In the genomic region with DNA sequence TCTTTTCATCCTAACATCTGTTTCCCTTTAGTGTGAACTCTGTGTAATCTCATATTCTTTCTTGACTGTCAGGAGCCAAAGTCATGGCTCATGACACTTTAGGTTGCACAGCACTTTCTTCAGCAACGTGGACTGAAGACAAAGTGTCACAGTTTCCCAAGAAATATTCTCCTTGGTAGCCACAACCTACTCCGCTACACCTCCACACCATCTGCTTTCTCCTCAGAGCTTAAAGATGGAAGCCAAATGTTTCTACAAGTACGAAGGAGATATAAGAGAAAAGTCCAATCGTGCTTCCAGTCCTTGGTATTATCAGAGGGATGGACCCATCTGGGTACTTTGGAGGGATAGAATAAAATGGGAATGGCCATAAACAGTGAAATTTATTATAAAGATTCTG, we compare ENCODE assay signal across 35 mouse cellular contexts. TPM values are rescaled to one million over a fixed set of nuclear protein-coding genes. Genes with fewer than 3 reads are reported as not detected.
DNase-seq lines count a peak whose midpoint lies in the region; ATAC-seq lines count a peak whose summit lies in the region.
"Had no signal": no experiment of that assay in that cellular context is flagged by ENCODE, and none has a peak within 500 bp of the region (broad histone marks: within the 10 kb centered on the region; RNA-seq: fewer than 3 reads in every experiment).

No protein-coding gene starts in this region.

- H3K27me3 ChIP-seq in embryonic facial prominence, embryonic 14.5 days (replicated peaks; ENCODE audit: control insufficient read depth, insufficient read depth, low read length): no peaks in the 10 kb centered on the region
- H3K27me3 ChIP-seq: embryonic facial prominence, embryonic 13.5 days; forebrain, embryonic 12.5 days; heart, embryonic 15.5 days; limb, embryonic 15.5 days; liver, embryonic 13.5 days had no signal

- ATAC-seq in frontal cortex, adult (ENCODE audit: low TSS enrichment): peak; percentile 97
- ATAC-seq in embryonic facial prominence, embryonic 14.5 days (ENCODE audit: low read depth): no peak
- ATAC-seq: CD4-positive, CD25-positive, alpha-beta regulatory T cell, adult 4 months; forebrain, postnatal 0 days; intestine, embryonic 16.5 days had no signal

- no peak overlapping the region for H3K27ac ChIP-seq in embryonic facial prominence, embryonic 14.5 days (replicated peaks; ENCODE audit: low read depth, low read length)
- H3K27ac ChIP-seq: embryonic facial prominence, embryonic 13.5 days; forebrain, embryonic 12.5 days; heart, embryonic 10.5 days; heart, embryonic 15.5 days; left cerebral cortex, adult 2 months; limb, embryonic 10.5 days; limb, embryonic 15.5 days; liver, embryonic 13.5 days; macrophage; stomach, postnatal 0 days had no signal

- no peak for DNase-seq in frontal cortex, postnatal 14 days (ENCODE audit: low spot score in 2 of 2)
- DNase-seq in right cerebral cortex, adult 18-20 months: peak; percentile 64
- no peak for DNase-seq in right cerebral cortex, postnatal 10 days (ENCODE audit: low spot score in 2 of 2)
- DNase-seq in embryonic facial prominence, embryonic 14.5 days (ENCODE audit: low spot score): peak; percentile 17
- DNase-seq in heart, adult 11 months: no peak
- DNase-seq in lung, adult 18-20 months: no peak
- DNase-seq: adrenal gland, postnatal 14 days; cerebellum, adult 11-12 months; cerebellum, adult 9-11 months; forebrain, postnatal 0 days; gastrocnemius, postnatal 14 days; kidney, adult 8-10 months; kidney, postnatal 10 days; layer of hippocampus, adult 9-11 months; liver, embryonic 13.5 days; lung, adult 2 months; lung, postnatal 10 days; midbrain, embryonic 14.5 days; right cerebral cortex, postnatal 4 days; thymus, adult 2 months; thymus, postnatal 36 days had no signal

- H3K4me3 ChIP-seq in embryonic facial prominence, embryonic 14.5 days (ENCODE audit: low read depth, low read length): no peak overlapping the region
- H3K4me3 ChIP-seq: embryonic facial prominence, embryonic 13.5 days; erythroblast, embryonic 14.5 days; forebrain, embryonic 12.5 days; heart, embryonic 10.5 days; heart, embryonic 15.5 days; left cerebral cortex, adult 2 months; limb, embryonic 10.5 days; limb, embryonic 15.5 days; liver, embryonic 13.5 days had no signal

- H3K9ac ChIP-seq in embryonic facial prominence, embryonic 14.5 days (ENCODE audit: low read depth, low read length): no peak overlapping the region
- H3K9ac ChIP-seq: embryonic facial prominence, embryonic 13.5 days; forebrain, embryonic 12.5 days; forebrain, postnatal 0 days; heart, embryonic 15.5 days; limb, embryonic 15.5 days; liver, embryonic 13.5 days had no signal

- no peaks in the 10 kb centered on the region for H3K9me3 ChIP-seq in embryonic facial prominence, embryonic 14.5 days (ENCODE audit: control insufficient read depth, low read length)
- H3K9me3 ChIP-seq: embryonic facial prominence, embryonic 13.5 days; forebrain, embryonic 12.5 days; heart, embryonic 10.5 days; heart, embryonic 15.5 days; limb, embryonic 10.5 days; limb, embryonic 15.5 days; liver, embryonic 13.5 days had no signal

- H3K4me1 ChIP-seq in embryonic facial prominence, embryonic 14.5 days (ENCODE audit: control insufficient read depth, insufficient read depth, low read length): no peaks in the 10 kb centered on the region
- H3K4me1 ChIP-seq: forebrain, embryonic 12.5 days; heart, embryonic 10.5 days; heart, embryonic 15.5 days; limb, embryonic 15.5 days; liver, embryonic 13.5 days had no signal

- no peak overlapping the region for H3K4me2 ChIP-seq in embryonic facial prominence, embryonic 14.5 days (ENCODE audit: low read depth, low read length)
- H3K4me2 ChIP-seq: embryonic facial prominence, embryonic 13.5 days; forebrain, embryonic 12.5 days; heart, embryonic 15.5 days; limb, embryonic 15.5 days; liver, embryonic 13.5 days had no signal

- no peaks in the 10 kb centered on the region for H3K36me3 ChIP-seq in embryonic facial prominence, embryonic 14.5 days (ENCODE audit: control insufficient read depth, insufficient read depth, low read length)
- H3K36me3 ChIP-seq: embryonic facial prominence, embryonic 13.5 days; forebrain, embryonic 12.5 days; heart, embryonic 10.5 days; heart, embryonic 15.5 days; limb, embryonic 10.5 days; limb, embryonic 15.5 days; liver, embryonic 13.5 days had no signal

- 55% methylated on average over 4 of the region's 4 CpGs for WGBS in embryonic facial prominence, embryonic 14.5 days

RNA-seq across cellular contexts. Expression of gene 4933416C03Rik, which starts 18.5 kb away (rescaled TPM):
- polyA plus RNA-seq in embryonic facial prominence, embryonic 14.5 days (2014; fragmentation: Nextera tagmentation; extraction: Ambion mirVana): not detected in 2 replicates
- polyA plus RNA-seq: embryonic facial prominence, embryonic 13.5 days; erythroblast, embryonic 14.5 days; forebrain, embryonic 12.5 days; forebrain, postnatal 0 days; heart, embryonic 10.5 days; heart, embryonic 15.5 days; intestine, embryonic 16.5 days; limb, embryonic 10.5 days; limb, embryonic 15.5 days; liver, embryonic 13.5 days; lung, adult 2 months; macrophage; midbrain, embryonic 14.5 days; spleen, adult 2 months; stomach, postnatal 0 days; thymus, adult 2 months had no signal

Comparison
In these comparisons a context has a peak if more than half of its experiments do, and no peak if none do; other contexts are left out.
1. DNase-seq: peak in right cerebral cortex, adult 18-20 months (single experiment) and embryonic facial prominence, embryonic 14.5 days (single experiment); none in frontal cortex, postnatal 14 days (0 of 2), right cerebral cortex, postnatal 10 days (0 of 2), heart, adult 11 months (single experiment) and lung, adult 18-20 months (0 of 2).